Comparison of ENCODE assay signal across 8 mouse cellular contexts in genomic region chr16:23127673-23128375, GRCm38 (mm10). TPM values are rescaled to one million over a fixed set of nuclear protein-coding genes. Genes with fewer than 3 reads are reported as not detected.
DNase-seq lines count a peak whose midpoint lies in the region; ATAC-seq and TF ChIP-seq lines count a peak whose summit lies in the region.

Gene Rfc4 (minus strand): TSS chr16:23127737.

- no peaks in the 10 kb centered on the region for H3K9me3 ChIP-seq in embryonic facial prominence, embryonic 15.5 days (replicated peaks)
- H3K9me3 ChIP-seq in heart, embryonic 10.5 days: no peaks in the 10 kb centered on the region
- H3K9me3 ChIP-seq in kidney, embryonic 15.5 days (replicated peaks): no peaks in the 10 kb centered on the region

- H3K27ac ChIP-seq in bone marrow macrophage, adult 2 months (ENCODE audit: insufficient read depth, low read depth, low read length): peak within 1 kb of the TSS; percentile 89
- peak within 1 kb of the TSS; percentile 97 for H3K27ac ChIP-seq in embryonic facial prominence, embryonic 15.5 days (replicated peaks)
- H3K27ac ChIP-seq in heart, embryonic 10.5 days: peak within 1 kb of the TSS; percentile 98
- peak within 1 kb of the TSS; percentile 99 for H3K27ac ChIP-seq in kidney, embryonic 15.5 days

- no peaks in the 10 kb centered on the region for H3K27me3 ChIP-seq in embryonic facial prominence, embryonic 15.5 days
- no peaks in the 10 kb centered on the region for H3K27me3 ChIP-seq in heart, embryonic 10.5 days (ENCODE audit: insufficient read depth, poor library complexity, severe bottlenecking)
- no peaks in the 10 kb centered on the region for H3K27me3 ChIP-seq in kidney, embryonic 15.5 days

- H3K36me3 ChIP-seq in embryonic facial prominence, embryonic 15.5 days: peaks cover 7% of the 10 kb centered on the region; the same call in 1 of the 2 replicates
- peaks cover 20% of the 10 kb centered on the region for H3K36me3 ChIP-seq in heart, embryonic 10.5 days
- peaks cover 18% of the 10 kb centered on the region for H3K36me3 ChIP-seq in kidney, embryonic 15.5 days

- peak within 1 kb of the TSS; percentile 84 for H3K4me2 ChIP-seq in embryonic facial prominence, embryonic 15.5 days (replicated peaks)
- H3K4me2 ChIP-seq in kidney, embryonic 15.5 days: peak within 1 kb of the TSS; percentile 75

- peak; percentile 92 for ATAC-seq in embryonic facial prominence, embryonic 15.5 days (ENCODE audit: insufficient number of reproducible peaks, low FRiP score, low TSS enrichment, low read depth)
- ATAC-seq in kidney, embryonic 15.5 days (replicated peaks; ENCODE audit: low FRiP score): peak; percentile 94

- TF ChIP-seq POLR2A in bone marrow macrophage, adult 2 months (IDR thresholded peaks at IDR 0.05; ENCODE audit: borderline replicate concordance, low read depth, low read length): no peak; the same call in 1 of the 2 replicates

- under 1% methylated on average over 51 of the region's 51 CpGs for WGBS in embryonic facial prominence, embryonic 15.5 days
- under 1% methylated on average over 51 of the region's 51 CpGs for WGBS in heart, embryonic 10.5 days
- WGBS in kidney, embryonic 15.5 days: under 1% methylated on average over 51 of the region's 51 CpGs

- TF ChIP-seq CTCF in bone marrow macrophage, adult 2 months (IDR thresholded peaks at IDR 0.05; ENCODE audit: low read depth, low read length): peak; percentile 13; the same call in 1 of the 2 replicates

- H3K9ac ChIP-seq in embryonic facial prominence, embryonic 15.5 days: peak within 1 kb of the TSS; percentile 82
- H3K9ac ChIP-seq in kidney, embryonic 15.5 days: peak within 1 kb of the TSS; percentile 86

- peak within 1 kb of the TSS; percentile 73 for H3K4me3 ChIP-seq in bone marrow macrophage, adult 2 months (ENCODE audit: insufficient read depth, low read length)
- H3K4me3 ChIP-seq in embryonic facial prominence, embryonic 15.5 days (replicated peaks): peak within 1 kb of the TSS; percentile 69
- H3K4me3 ChIP-seq in heart, embryonic 10.5 days: peak within 1 kb of the TSS; percentile 82
- peak within 1 kb of the TSS; percentile 78 for H3K4me3 ChIP-seq in kidney, embryonic 15.5 days (replicated peaks)

- DNase-seq in A20 (ENCODE audit: low read depth, low spot score) (peak; percentile 94), liver (peak; percentile 91)
- DNase-seq in heart, embryonic 10.5 days (ENCODE audit: low spot score): peak; percentile 95
- DNase-seq in monocyte, adult 2 months (ENCODE audit: low read depth in 1 of 2, low spot score in 2 of 2): peak; percentile 79 to 85
- peak; percentile 82 to 89 for DNase-seq in spleen, postnatal 14 days (ENCODE audit: low spot score in 2 of 2)

- H3K4me1 ChIP-seq in bone marrow macrophage, adult 2 months (ENCODE audit: control insufficient read depth, insufficient read depth, low read length): peaks cover 12% of the 10 kb centered on the region
- H3K4me1 ChIP-seq in embryonic facial prominence, embryonic 15.5 days: peaks cover 16% of the 10 kb centered on the region
- H3K4me1 ChIP-seq in heart, embryonic 10.5 days: peaks cover 19% of the 10 kb centered on the region
- peaks cover 15% of the 10 kb centered on the region for H3K4me1 ChIP-seq in kidney, embryonic 15.5 days

RNA-seq across cellular contexts. Expression of gene Rfc4, which starts in this region (rescaled TPM):
- 10.6 and 14.5 TPM in 2 replicates for polyA plus RNA-seq in bone marrow macrophage, adult 2 months (2012; ENCODE audit: insufficient read depth, insufficient read length, missing spikeins)
- polyA plus RNA-seq in embryonic facial prominence, embryonic 15.5 days (2015; fragmentation: Nextera tagmentation; extraction: Ambion mirVana): 83.0 and 86.0 TPM in 2 replicates
- 134 and 158 TPM in 2 replicates for polyA plus RNA-seq in heart, embryonic 10.5 days (2016; fragmentation: Nextera tagmentation; extraction: Ambion mirVana)
- polyA plus RNA-seq in kidney, embryonic 15.5 days (2015; fragmentation: Nextera tagmentation; extraction: Ambion mirVana): 125 and 132 TPM in 2 replicates

Comparison
In these comparisons a context has a peak if more than half of its experiments do, and no peak if none do; other contexts are left out.
1. Peak in every context shown above with its lines: DNase-seq, ATAC-seq, H3K4me3 ChIP-seq and H3K27ac ChIP-seq.